Mouse (Mus musculus) layer of hippocampus, postnatal 25 days (tissue): Measurements from ENCODE around the gene Gucd1. TPM values are rescaled to one million over a fixed set of nuclear protein-coding genes. Genes with fewer than 3 reads are reported as not detected.

Experiments
- DNase-seq, 2 experiments: peaks; one replicate each; pipeline ENCODE4 v3.0.0; 2022; ENCODE audit warnings: mixed read lengths in 2 of 2, low spot score in 1 of 2; ENCODE audit errors: extremely low spot score in 1 of 2
- total RNA-seq, 2 experiments: library from RNA; stranded (reverse); gene quantifications; 2 replicates each; pipeline ENCODE4 v1.2.3; 2021

The Gucd1 gene
- total RNA-seq, 2 experiments from 2014 or later, result 16.3 to 19.5 TPM

GRCm38 (mm10) chr10:75334175-75334574, 183.6 kb downstream of the Gucd1 start:
- no peak for DNase-seq

DNA sequence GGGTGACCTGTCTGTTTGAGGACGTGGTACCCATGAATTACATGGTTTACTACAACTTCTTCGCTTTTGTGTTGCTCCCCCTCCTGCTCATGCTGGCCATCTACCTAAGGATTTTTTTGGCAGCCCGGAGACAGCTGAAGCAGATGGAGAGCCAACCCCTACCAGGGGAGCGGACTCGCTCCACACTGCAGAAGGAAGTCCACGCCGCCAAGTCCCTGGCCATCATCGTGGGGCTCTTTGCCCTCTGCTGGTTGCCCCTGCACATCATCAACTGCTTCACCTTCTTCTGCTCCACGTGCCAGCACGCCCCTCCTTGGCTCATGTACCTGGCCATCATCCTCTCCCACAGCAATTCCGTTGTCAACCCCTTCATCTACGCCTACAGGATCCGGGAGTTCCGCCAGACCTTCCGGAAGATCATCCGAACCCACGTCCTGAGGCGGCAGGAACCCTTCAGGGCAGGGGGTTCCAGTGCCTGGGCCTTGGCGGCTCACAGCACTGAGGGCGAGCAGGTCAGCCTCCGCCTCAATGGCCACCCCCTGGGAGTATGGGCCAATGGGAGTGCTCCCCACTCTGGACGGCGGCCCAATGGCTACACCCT, 184.5 kb downstream of the Gucd1 start:
- no peak for DNase-seq

DNA sequence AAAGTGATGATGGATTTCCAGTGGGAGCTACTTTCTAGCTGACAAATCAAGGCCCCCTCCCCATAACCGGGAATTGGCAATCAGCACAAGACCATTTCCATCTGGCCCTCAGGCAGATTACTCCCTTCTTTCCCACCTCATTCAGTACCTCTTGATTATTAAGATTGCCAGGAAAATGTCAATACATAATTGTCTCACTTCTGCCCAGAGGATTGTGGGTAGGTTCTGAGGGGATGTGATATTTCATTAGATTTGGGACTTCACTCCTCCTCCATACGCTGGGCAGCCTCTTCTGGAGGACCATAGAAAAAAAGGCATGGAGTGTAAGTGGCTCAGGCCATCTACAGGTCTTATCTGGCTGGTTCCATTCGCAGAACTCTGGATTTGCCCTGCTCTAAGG, 185.5 kb downstream of the Gucd1 start:
- DNase-seq, result no peak

DNA sequence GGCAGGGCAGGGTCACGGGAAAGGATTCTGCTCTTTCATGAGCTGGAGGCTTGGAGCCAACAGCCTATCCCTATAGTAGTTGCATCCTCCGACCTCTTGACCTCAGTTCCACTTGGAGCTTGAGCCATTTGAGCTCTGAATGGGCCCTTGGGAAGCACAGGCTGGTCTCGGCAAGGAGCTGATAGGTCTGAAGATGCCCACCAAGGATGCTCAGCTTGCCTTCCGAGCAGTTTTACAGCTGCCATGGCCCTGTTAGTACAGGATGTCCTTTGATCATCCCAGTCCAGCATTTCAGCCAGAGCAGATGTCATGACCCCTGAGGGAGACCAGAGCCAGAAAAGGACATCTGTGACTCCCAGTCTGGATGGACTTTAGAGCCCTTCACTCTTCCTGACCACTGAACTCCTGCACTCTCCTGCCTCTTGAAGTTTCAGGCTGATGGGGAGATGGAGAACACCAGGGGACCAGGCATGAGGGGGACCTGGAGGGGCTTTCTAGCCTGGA, 189.5 kb downstream of the Gucd1 start:
- DNase-seq, result no peak

GRCm38 (mm10) chr10:75327081-75327480, 190.7 kb downstream of the Gucd1 start:
- no peak for DNase-seq

DNA sequence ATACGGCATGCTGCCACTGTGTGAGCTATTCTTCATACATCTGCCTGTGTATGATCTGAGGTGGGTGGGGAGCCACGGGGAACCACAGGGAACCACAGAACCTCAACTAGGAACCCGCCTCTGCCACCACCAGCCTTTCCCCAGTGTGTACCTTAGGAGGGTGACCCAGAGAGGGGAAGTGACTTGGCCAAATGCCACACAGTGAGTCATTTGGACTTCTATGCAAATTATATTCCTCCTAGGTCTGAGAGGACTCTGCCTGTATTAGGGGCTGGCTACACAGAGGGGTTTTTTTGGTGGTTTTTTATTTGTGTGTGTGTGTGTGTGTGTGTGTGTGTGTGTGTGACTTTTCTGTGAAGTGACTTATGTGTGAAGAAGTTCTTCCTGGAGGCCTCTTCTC, 191.2 kb downstream of the Gucd1 start:
- DNase-seq, result no peak

- DNase-seq, result no peak
Measured at GRCm38 (mm10) chr10:75325821-75326220, 192.0 kb downstream of the Gucd1 start.

DNA sequence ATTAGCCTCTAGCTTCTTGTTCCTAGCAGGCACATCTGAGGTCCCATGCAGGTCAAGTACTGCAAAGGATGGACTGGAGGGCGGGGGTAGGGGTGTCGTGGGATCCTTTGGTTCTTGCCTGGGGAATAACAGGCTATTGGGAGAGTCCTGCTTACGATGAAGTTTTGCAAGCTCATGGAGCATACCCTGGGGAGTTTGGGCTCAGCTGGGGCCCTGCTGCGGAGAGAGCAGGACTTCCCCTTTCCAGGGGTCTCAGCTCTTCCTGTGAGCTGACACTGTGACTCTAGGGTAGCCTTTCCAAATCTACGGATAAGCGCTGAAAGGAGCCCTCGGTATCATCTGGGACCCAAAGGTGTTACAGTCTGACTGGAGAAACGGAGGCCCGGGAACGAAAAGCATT, 193.4 kb downstream of the Gucd1 start:
- DNase-seq, result no peak

- no peak for DNase-seq
Measured at GRCm38 (mm10) chr10:75323986-75324385, 193.8 kb downstream of the Gucd1 start.

GRCm38 (mm10) chr10:75322966-75323365, 194.8 kb downstream of the Gucd1 start:
- DNase-seq, result no peak

- DNase-seq, result no peak
Measured at GRCm38 (mm10) chr10:75320321-75320720, 197.5 kb downstream of the Gucd1 start.

DNA sequence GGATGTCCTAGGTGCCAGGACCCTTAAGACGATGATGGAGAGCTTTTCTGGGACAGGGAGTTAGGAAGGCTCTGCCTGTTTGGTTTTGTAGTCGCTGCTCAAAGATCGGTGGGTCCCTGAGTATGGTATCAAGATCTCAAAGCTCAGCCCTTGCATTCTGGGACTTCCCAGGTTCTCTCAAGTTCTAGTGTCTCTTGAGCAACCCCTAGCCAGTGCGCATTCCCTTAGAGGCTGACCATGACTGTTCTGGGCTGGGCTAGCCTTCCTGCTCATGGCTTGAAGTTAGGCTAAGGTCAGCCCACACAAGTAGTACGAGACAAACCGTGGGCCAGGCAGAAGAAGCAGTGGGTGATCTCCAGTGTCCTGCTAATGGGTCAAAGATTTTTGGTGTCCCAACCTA, 199.6 kb downstream of the Gucd1 start:
- DNase-seq, result no peak

GRCm38 (mm10) chr10:75316908-75317761, 200.6 kb downstream of the Gucd1 start:
- DNase-seq, result peak; percentile 44 to 67

DNA sequence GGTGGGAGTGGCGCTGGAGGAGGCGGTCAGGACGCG, 201.1 kb downstream of the Gucd1 start, which contains the start of gene Adora2a:
Adora2a (plus strand) TSS at position 6 of the 36 bp plus-strand sequence.
- DNase-seq, result no peak

GRCm38 (mm10) chr10:75316472-75316871, 201.3 kb downstream of the Gucd1 start:
- no peak for DNase-seq

GRCm38 (mm10) chr10:75315756-75316155, 202.0 kb downstream of the Gucd1 start:
- no peak for DNase-seq

DNA sequence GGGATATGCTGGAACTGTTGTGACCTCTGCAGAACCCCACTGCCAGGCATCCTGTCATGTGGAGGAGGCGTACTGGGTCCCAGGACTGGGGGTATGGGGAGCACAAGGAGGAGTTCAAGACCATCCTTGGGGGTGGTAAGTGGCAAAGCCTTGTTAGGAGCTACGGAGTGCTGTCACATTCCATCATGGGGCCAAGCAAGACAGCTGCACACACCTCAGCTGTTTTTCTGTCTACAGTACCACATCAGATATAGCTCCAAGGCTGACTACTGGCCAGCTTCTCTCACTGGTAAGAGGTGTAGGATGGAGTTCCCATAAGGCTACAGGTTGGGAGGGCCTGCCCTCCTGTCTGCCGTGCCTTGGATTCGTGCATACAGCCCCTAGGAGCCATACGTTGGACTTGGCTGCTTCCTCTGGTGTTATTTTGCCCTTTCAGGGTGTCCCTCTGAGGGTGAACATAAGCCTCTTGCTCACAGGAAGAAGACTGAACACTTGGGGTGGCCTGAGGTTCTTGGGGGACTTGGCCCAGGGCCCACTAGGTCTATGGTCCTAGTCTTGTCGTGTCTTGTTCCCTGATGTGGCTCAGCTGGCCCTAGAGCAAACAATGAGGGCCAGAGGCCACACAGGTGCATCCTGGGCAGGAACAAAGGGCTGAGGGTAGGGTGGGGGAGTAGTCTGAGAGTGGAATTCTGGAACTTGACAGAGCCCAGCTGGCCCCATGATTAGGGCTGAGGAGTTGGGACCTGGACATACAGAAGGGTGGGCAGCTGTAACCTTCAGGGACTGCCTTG, 203.4 kb downstream of the Gucd1 start:
- DNase-seq, result no peak

DNA sequence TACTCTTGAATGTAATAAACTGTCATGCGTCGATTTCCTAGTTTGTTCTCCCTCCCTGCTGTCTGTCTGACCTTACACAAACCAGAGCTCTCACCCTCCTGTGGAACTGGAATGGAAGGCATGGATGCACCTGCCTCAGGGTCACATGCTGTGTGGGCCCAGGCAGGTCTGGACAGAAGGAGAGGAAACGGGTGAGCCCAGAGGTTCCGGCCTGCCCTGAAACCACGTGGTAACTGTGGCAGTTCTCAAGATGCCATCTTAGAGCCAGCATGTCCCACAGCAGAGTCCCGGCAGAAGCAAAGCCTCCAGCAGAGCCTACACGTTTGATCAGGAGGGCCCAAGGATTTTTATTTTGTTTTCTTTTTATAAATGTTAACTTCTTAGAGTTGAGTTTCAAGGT, 205.4 kb downstream of the Gucd1 start:
- DNase-seq, result no peak

DNA sequence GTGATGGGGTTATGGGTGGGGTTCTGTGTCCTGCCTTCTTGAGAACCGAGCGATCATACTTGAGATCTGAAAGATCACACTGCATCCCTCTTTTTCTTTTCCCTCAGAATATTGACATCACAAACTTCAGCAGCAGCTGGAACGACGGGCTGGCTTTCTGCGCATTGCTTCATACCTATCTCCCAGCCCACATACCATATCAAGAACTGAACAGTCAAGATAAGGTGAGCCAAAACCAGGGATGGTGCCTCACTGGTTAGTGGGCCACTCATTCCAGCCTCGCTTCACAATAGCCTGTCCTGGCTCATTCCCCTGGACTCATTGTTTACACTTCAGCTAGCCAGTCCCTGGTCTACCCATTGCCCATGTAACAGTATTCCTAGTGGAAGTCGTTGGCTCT, 210.6 kb downstream of the Gucd1 start:
- no peak for DNase-seq

GRCm38 (mm10) chr10:75304413-75304812, 213.4 kb downstream of the Gucd1 start:
- DNase-seq, result no peak

GRCm38 (mm10) chr10:75304049-75304405, 213.7 kb downstream of the Gucd1 start:
- DNase-seq, result no peak
